13 mouse cellular contexts compared by ENCODE assay signal in the genomic region with DNA sequence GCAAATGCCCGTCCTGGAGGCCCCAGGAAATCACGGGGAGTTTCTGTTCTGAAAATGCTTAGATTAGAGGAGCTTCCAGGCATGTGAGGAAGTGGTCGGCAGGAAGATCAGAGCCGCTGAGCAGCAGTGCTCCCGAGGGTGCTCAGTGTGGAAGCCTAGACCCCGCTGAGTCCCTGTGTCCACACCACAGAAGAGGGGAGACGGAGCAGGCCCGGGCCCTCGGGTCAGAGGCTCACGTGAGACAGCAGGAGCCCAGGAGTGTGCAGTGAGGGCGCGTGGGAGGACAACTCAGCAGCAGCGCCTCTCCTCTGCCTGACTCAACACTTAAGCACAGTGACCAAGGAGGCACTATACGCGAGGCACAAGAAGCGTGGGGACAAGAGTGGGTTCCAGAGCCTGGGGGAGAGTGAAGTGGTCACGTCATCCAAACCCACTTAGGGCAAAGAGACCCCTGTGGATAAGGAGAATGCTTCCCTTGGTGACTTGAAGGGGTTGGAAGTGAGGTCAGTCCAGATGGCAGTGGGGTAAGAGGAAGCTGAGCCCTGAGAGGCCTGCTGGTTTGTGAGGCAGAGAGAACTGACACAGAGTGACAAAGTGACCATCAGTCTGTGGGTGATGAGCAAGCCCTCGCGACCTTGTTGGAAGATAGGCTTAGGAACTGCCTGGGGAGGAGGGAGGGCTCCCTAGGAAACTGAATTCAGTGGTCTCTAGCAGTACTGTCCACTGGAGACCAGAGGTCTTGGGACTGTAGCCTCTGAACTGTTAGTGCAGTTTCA.
A peak's percentile ranks its signal among the peaks of the same experiment; 100 is the strongest.
DNase-seq lines count a peak whose midpoint lies in the region; ATAC-seq lines count a peak whose summit lies in the region.
"Had no signal": no experiment of that assay in that cellular context is flagged by ENCODE, and none has a peak within 500 bp of the region (broad histone marks: within the 10 kb centered on the region; RNA-seq: fewer than 3 reads in every experiment).

No protein-coding gene starts in this region.

- no peak overlapping the region for H3K27ac ChIP-seq in heart, embryonic 12.5 days (ENCODE audit: poor library complexity, severe bottlenecking)
- H3K27ac ChIP-seq in liver, embryonic 11.5 days (ENCODE audit: low read depth, low read length) = no peak overlapping the region
- no peak overlapping the region for H3K27ac ChIP-seq in liver, embryonic 12.5 days
- peak overlapping the region; percentile 25; the same call in 1 of the 2 replicates for H3K27ac ChIP-seq in liver, embryonic 13.5 days
- H3K27ac ChIP-seq: heart, adult 2 months; left cerebral cortex, adult 2 months had no signal

- no peak overlapping the region for H3K4me3 ChIP-seq in heart, embryonic 12.5 days
- H3K4me3 ChIP-seq in liver, embryonic 11.5 days (ENCODE audit: low read depth, low read length) = no peak overlapping the region
- no peak overlapping the region for H3K4me3 ChIP-seq in liver, embryonic 12.5 days
- H3K4me3 ChIP-seq in liver, embryonic 13.5 days (replicated peaks) = no peak overlapping the region
- H3K4me3 ChIP-seq: heart, adult 2 months; left cerebral cortex, adult 2 months had no signal

- no peaks in the 10 kb centered on the region for H3K9me3 ChIP-seq in heart, embryonic 12.5 days (replicated peaks)
- H3K9me3 ChIP-seq in liver, embryonic 11.5 days (ENCODE audit: control insufficient read depth, low read length) = no peaks in the 10 kb centered on the region
- no peaks in the 10 kb centered on the region for H3K9me3 ChIP-seq in liver, embryonic 12.5 days (replicated peaks)
- H3K9me3 ChIP-seq in liver, embryonic 13.5 days (replicated peaks) = no peaks in the 10 kb centered on the region

- peaks cover 23% of the 10 kb centered on the region for H3K4me1 ChIP-seq in heart, embryonic 12.5 days (replicated peaks)
- H3K4me1 ChIP-seq in liver, embryonic 11.5 days (replicated peaks; ENCODE audit: control insufficient read depth, insufficient read depth, low read length) = no peaks in the 10 kb centered on the region
- peaks cover 15% of the 10 kb centered on the region for H3K4me1 ChIP-seq in liver, embryonic 12.5 days
- H3K4me1 ChIP-seq in liver, embryonic 13.5 days (replicated peaks) = peaks cover 16% of the 10 kb centered on the region

- DNase-seq in adrenal gland, adult (ENCODE audit: inconsistent age in 2 of 2, low spot score in 1 of 2) = peak; percentile 62 to 77
- no peak for DNase-seq in adrenal gland, postnatal 4 days (ENCODE audit: low spot score in 2 of 2)
- DNase-seq in heart, adult 18-20 months = no peak
- DNase-seq in liver, embryonic 11.5 days (ENCODE audit: low spot score) = no peak
- DNase-seq in liver, embryonic 13.5 days = no peak
- DNase-seq in cerebellum, adult 9-11 months = no peak
- DNase-seq: forebrain, postnatal 0 days; heart, adult 2 months; lung, postnatal 36 days; right cerebral cortex, postnatal 25 days had no signal

- 74% methylated on average over 19 of the region's 19 CpGs for WGBS in heart, embryonic 12.5 days
- 71% methylated on average over 19 of the region's 19 CpGs for WGBS in liver, embryonic 11.5 days
- WGBS in liver, embryonic 12.5 days (ENCODE audit: insufficient replicate concordance) = 67% methylated on average over 19 of the region's 19 CpGs
- 58% methylated on average over 19 of the region's 19 CpGs for WGBS in liver, embryonic 13.5 days (ENCODE audit: insufficient replicate concordance)

- H3K4me2 ChIP-seq in heart, embryonic 12.5 days = no peak overlapping the region
- no peak overlapping the region for H3K4me2 ChIP-seq in liver, embryonic 11.5 days
- H3K4me2 ChIP-seq in liver, embryonic 12.5 days = no peak overlapping the region
- no peak overlapping the region for H3K4me2 ChIP-seq in liver, embryonic 13.5 days

- no peaks in the 10 kb centered on the region for H3K27me3 ChIP-seq in heart, embryonic 12.5 days (replicated peaks)
- no peaks in the 10 kb centered on the region for H3K27me3 ChIP-seq in liver, embryonic 11.5 days (replicated peaks; ENCODE audit: control insufficient read depth, insufficient read depth, low read length)
- 0 out of 2 replicates have a peak, but pooled peaks cover 4% of the 10 kb centered on the region for H3K27me3 ChIP-seq in liver, embryonic 12.5 days (replicated peaks)
- H3K27me3 ChIP-seq in liver, embryonic 13.5 days = peaks cover 5% of the 10 kb centered on the region; the same call in 1 of the 2 replicates

- H3K9ac ChIP-seq in heart, embryonic 12.5 days = no peak overlapping the region
- H3K9ac ChIP-seq in liver, embryonic 11.5 days (ENCODE audit: low read depth, low read length) = no peak overlapping the region
- H3K9ac ChIP-seq in liver, embryonic 12.5 days = no peak overlapping the region
- H3K9ac ChIP-seq in liver, embryonic 13.5 days = no peak overlapping the region
- H3K9ac ChIP-seq: forebrain, postnatal 0 days had no signal

- peaks cover 67% of the 10 kb centered on the region for H3K36me3 ChIP-seq in heart, embryonic 12.5 days
- H3K36me3 ChIP-seq in liver, embryonic 11.5 days (ENCODE audit: control insufficient read depth, insufficient read depth, low read length) = peaks cover 8% of the 10 kb centered on the region
- H3K36me3 ChIP-seq in liver, embryonic 12.5 days = peaks cover 97% of the 10 kb centered on the region
- H3K36me3 ChIP-seq in liver, embryonic 13.5 days = peaks cover 94% of the 10 kb centered on the region

- ATAC-seq in heart, embryonic 12.5 days (ENCODE audit: insufficient number of reproducible peaks, low FRiP score) = peak; percentile 23; the same call in 1 of the 2 replicates
- 0 out of 2 replicates have a peak, but pooled peaks have one; percentile 30 for ATAC-seq in liver, embryonic 11.5 days (replicated peaks; ENCODE audit: low FRiP score)
- ATAC-seq in liver, embryonic 12.5 days = no peak
- ATAC-seq in liver, embryonic 13.5 days (ENCODE audit: low read depth) = peak; percentile 13
- ATAC-seq: forebrain, postnatal 0 days had no signal

Comparison
In these comparisons a context has a peak if more than half of its experiments do, and no peak if none do; other contexts are left out.
1. DNase-seq: peak in adrenal gland, adult (2 of 2); none in adrenal gland, postnatal 4 days (0 of 2), heart, adult 18-20 months (0 of 2), liver, embryonic 11.5 days (single experiment), liver, embryonic 13.5 days (single experiment) and cerebellum, adult 9-11 months (single experiment).